Mouse (Mus musculus) heart, embryonic 12.5 days (tissue): ENCODE data around the gene Nfix. TPM values are rescaled to one million over a fixed set of nuclear protein-coding genes. Genes with fewer than 3 reads are reported as not detected.

Source experiments
- ATAC-seq: fragments of 200-750 bp; cut with Nextera tagmentation; 2 replicates; pipeline ENCODE4 v1.8.0; 2017; ENCODE audit warnings: moderate TSS enrichment, moderate library complexity; ENCODE audit not compliant: insufficient number of reproducible peaks, low FRiP score
- H3K27ac ChIP-seq: fragments of 300-500 bp; sonication (generic); 2 replicates; pipeline ENCODE4 v1.5.1; 2016; ENCODE audit warnings: mild to moderate bottlenecking, moderate library complexity; ENCODE audit not compliant: poor library complexity, severe bottlenecking
- H3K27me3 ChIP-seq: fragments of 300-500 bp; sonication (generic); replicated peaks from 2 replicates; pipeline ENCODE4 v1.6.1; 2016; ENCODE audit warnings: mild to moderate bottlenecking, moderate library complexity
- H3K36me3 ChIP-seq: fragments of 300-500 bp; sonication (generic); 2 replicates; pipeline ENCODE4 v1.6.1; 2016; ENCODE audit warnings: mild to moderate bottlenecking, moderate library complexity
- H3K4me1 ChIP-seq: fragments of 300-500 bp; sonication (generic); replicated peaks from 2 replicates; pipeline ENCODE4 v1.6.1; 2016; ENCODE audit warnings: mild to moderate bottlenecking
- H3K4me2 ChIP-seq: fragments of 300-500 bp; sonication (generic); 2 replicates; pipeline ENCODE4 v1.6.1; 2016; ENCODE audit warnings: mild to moderate bottlenecking, moderate library complexity
- H3K4me3 ChIP-seq: fragments of 300-500 bp; sonication (generic); 2 replicates; pipeline ENCODE4 v1.5.1; 2016; ENCODE audit warnings: mild to moderate bottlenecking
- H3K9ac ChIP-seq: fragments of 300-500 bp; sonication (generic); 2 replicates; pipeline ENCODE4 v1.6.1; 2016; ENCODE audit warnings: mild to moderate bottlenecking, moderate library complexity
- H3K9me3 ChIP-seq: fragments of 300-500 bp; sonication (generic); replicated peaks from 2 replicates; pipeline ENCODE4 v1.6.1; 2016; ENCODE audit warnings: mild to moderate bottlenecking, moderate library complexity
- WGBS: fragments of 180-500 bp; shearing (Covaris S2); methylation state at CpG from one replicate; pipeline ENCODE4 v1.1.7; 2016; 5-methylcytosine and 5-hydroxymethylcytosine counted together
- polyA plus RNA-seq: library from polyadenylated mRNA; unstranded; fragments of >200 nt; fragmentation: Nextera tagmentation; extraction: Ambion mirVana; gene quantifications from 2 replicates; pipeline ENCODE4 v1.2.1, GENCODE M21; 2016

The Nfix gene
- polyA plus RNA-seq, 1 experiment from 2014 or later, result 9.2 TPM

GRCm38 (mm10) chr8:84793134-84793533, 7.0 kb downstream of the Nfix start:
- Histone ChIP-seq H3K27ac (no peak overlapping the region), H3K27me3 (peaks cover 96% of the 10 kb centered on the region), H3K4me1 (peaks cover 34% of the 10 kb centered on the region), H3K36me3 (peaks cover 4% of the 10 kb centered on the region; the same call in 1 of the 2 replicates), H3K4me2 (no peak overlapping the region), H3K4me3 (no peak overlapping the region), H3K9ac (no peak overlapping the region), H3K9me3 (no peaks in the 10 kb centered on the region)
- WGBS, result 76% methylated on average over 9 of the region's 9 CpGs
- no peak for ATAC-seq

- no peak overlapping the region for H3K27ac ChIP-seq
- H3K9ac ChIP-seq, result no peak overlapping the region
- no peak overlapping the region for H3K4me3 ChIP-seq
- no peak for ATAC-seq
- 68% methylated on average over 12 of the region's 12 CpGs for WGBS
- no peaks in the 10 kb centered on the region for H3K9me3 ChIP-seq
- H3K36me3 ChIP-seq, result peaks cover 4% of the 10 kb centered on the region; the same call in 1 of the 2 replicates
- peaks cover 35% of the 10 kb centered on the region for H3K4me1 ChIP-seq
- H3K27me3 ChIP-seq, result peaks cover 96% of the 10 kb centered on the region
- H3K4me2 ChIP-seq, result no peak overlapping the region
Observed at GRCm38 (mm10) chr8:84792429-84792947, 7.7 kb downstream of the Nfix start.

- H3K9me3 ChIP-seq, result no peaks in the 10 kb centered on the region
- no peak overlapping the region for H3K27ac ChIP-seq
- no peak for ATAC-seq
- H3K4me2 ChIP-seq, result no peak overlapping the region
- no peaks in the 10 kb centered on the region for H3K36me3 ChIP-seq
- WGBS, result 64% methylated on average over 2 of the region's 2 CpGs
- H3K27me3 ChIP-seq, result peaks cover 96% of the 10 kb centered on the region
- H3K4me1 ChIP-seq, result peaks cover 50% of the 10 kb centered on the region
- H3K9ac ChIP-seq, result no peak overlapping the region
- H3K4me3 ChIP-seq, result no peak overlapping the region
Observed at GRCm38 (mm10) chr8:84790537-84790936, 9.6 kb downstream of the Nfix start.

DNA sequence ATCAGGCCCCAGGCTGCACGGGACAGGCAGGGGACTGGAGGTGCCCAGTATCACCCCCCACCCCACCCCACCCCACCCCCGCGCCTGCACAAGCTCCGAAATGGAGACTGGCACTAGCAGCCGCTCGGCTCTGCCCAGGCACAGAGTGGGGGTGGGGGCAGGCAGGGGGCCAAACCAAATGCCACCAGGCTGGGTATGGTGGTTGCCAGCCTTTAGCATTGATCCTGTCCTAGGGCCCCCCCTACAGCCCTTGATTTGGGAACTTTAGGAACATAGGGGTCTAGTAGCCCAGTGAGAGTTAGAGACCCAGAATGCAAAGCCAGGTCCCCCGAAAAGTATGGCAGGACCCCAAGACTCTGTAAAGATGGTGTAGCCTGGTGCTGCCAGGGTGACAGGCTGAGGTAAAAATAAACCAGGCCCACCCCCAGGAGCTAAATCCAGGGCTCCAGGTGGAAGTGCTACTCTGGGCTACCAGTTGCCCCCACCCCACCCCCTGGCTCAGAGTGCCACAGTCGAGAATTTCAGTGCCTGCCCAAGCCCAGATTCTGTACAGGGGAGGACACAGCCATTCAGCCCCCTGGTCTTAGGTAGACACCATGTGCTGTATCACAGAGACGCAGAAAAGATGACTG, 10.2 kb downstream of the Nfix start:
- no peak for ATAC-seq
- Histone ChIP-seq H3K9ac (no peak overlapping the region), H3K27ac (no peak overlapping the region), H3K4me3 (no peak overlapping the region), H3K27me3 (peaks cover 97% of the 10 kb centered on the region), H3K4me2 (no peak overlapping the region), H3K4me1 (peaks cover 55% of the 10 kb centered on the region), H3K9me3 (no peaks in the 10 kb centered on the region), H3K36me3 (no peaks in the 10 kb centered on the region)
- 67% methylated on average over 9 of the region's 9 CpGs for WGBS

DNA sequence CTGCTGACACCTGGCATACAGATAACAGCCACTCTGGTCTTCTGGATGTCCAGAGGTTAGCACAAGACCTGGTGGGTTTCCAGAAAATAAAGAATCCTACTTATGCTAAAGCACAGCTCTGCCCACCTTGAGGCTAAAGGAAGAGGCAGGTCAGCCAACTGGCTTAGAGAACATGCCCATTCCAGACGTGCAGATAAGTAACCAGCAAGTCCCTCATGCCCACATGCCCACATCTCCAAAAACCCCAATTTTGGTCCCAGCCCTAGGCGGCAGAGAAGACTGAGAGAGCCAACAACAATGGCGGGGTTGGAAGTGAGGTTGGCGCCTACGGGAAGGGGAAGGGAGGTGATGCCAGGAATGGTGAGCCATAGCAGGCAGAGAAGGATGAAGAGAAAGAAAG, 10.8 kb downstream of the Nfix start:
- no peak overlapping the region for H3K9ac ChIP-seq
- no peak overlapping the region for H3K4me2 ChIP-seq
- H3K36me3 ChIP-seq, result no peaks in the 10 kb centered on the region
- peaks cover 97% of the 10 kb centered on the region for H3K27me3 ChIP-seq
- ATAC-seq, result no peak
- H3K4me1 ChIP-seq, result peaks cover 55% of the 10 kb centered on the region
- no peak overlapping the region for H3K27ac ChIP-seq
- no peaks in the 10 kb centered on the region for H3K9me3 ChIP-seq
- 56% methylated on average over 5 of the region's 5 CpGs for WGBS
- H3K4me3 ChIP-seq, result no peak overlapping the region

- no peak for ATAC-seq
- H3K4me1 ChIP-seq, result peaks cover 56% of the 10 kb centered on the region
- H3K27ac ChIP-seq, result no peak overlapping the region
- no peak overlapping the region for H3K4me3 ChIP-seq
- H3K9ac ChIP-seq, result no peak overlapping the region
- no peaks in the 10 kb centered on the region for H3K36me3 ChIP-seq
- WGBS, result 28% methylated on average over 11 of the region's 11 CpGs
- H3K4me2 ChIP-seq, result no peak overlapping the region
- H3K9me3 ChIP-seq, result no peaks in the 10 kb centered on the region
- peaks cover 97% of the 10 kb centered on the region for H3K27me3 ChIP-seq
Observed at GRCm38 (mm10) chr8:84788896-84789295, 11.2 kb downstream of the Nfix start.

GRCm38 (mm10) chr8:84787523-84788302, 12.4 kb downstream of the Nfix start:
- H3K9ac ChIP-seq, result no peak overlapping the region
- H3K4me3 ChIP-seq, result no peak overlapping the region
- H3K9me3 ChIP-seq, result no peaks in the 10 kb centered on the region
- ATAC-seq, result no peak
- no peak overlapping the region for H3K4me2 ChIP-seq
- no peak overlapping the region for H3K27ac ChIP-seq
- peaks cover 52% of the 10 kb centered on the region for H3K4me1 ChIP-seq
- H3K27me3 ChIP-seq, result peaks cover 96% of the 10 kb centered on the region
- H3K36me3 ChIP-seq, result no peaks in the 10 kb centered on the region
- WGBS, result 21% methylated on average over 12 of the region's 14 CpGs

GRCm38 (mm10) chr8:84786801-84787467, 13.2 kb downstream of the Nfix start:
- peaks cover 97% of the 10 kb centered on the region for H3K27me3 ChIP-seq
- no peak overlapping the region for H3K9ac ChIP-seq
- H3K4me3 ChIP-seq, result peak overlapping the region; percentile 14; the same call in 1 of the 2 replicates
- H3K4me1 ChIP-seq, result peaks cover 52% of the 10 kb centered on the region
- ATAC-seq, result no peak
- no peaks in the 10 kb centered on the region for H3K9me3 ChIP-seq
- WGBS, result 9% methylated on average over 11 of the region's 11 CpGs
- H3K36me3 ChIP-seq, result no peaks in the 10 kb centered on the region
- H3K4me2 ChIP-seq, result peak overlapping the region; percentile 45
- H3K27ac ChIP-seq, result no peak overlapping the region

DNA sequence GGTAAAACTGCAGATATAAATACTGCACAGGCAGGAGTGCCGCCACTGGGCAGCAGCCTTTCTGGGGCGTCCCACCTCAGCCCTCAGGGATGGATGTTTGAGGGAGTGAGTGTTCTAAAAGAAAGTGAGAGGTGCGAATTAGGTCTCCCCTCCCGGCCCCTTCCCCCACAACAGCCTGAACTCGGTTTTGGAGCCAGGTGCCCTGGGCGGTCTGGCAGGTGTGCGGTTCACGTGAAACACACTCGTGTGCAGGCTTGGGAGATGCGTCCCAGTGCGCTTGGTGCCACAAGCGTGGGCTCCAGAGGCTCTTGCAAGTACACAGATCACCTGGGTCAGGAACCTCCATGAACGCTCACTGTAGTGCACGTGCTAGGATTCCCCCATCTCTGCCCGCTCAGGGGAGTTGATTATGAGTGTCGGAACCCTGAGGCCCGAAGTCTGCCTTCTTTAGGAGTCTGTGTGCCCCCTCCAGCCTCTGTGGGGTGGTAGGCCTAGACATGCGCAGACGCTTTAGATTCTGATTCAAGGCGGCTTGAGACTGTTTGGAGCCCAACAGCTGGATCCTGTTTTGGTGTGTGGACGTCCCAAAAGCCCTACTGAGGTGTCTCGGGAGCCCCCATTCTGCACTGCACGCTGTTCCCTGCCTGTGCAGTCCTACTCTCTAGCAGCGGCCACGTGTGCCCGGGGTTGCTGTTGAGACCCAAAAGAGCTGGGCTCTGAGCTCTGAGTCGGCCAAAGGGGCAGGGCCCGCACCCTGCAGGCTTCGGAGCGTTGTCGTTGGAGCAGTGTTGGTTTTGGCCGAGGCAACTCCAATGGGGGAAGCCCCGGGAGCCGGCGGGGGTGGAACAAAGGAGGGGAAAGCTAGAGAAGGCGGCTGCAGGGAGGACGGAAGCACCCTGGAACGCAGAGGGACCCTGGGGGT, 14.1 kb downstream of the Nfix start:
- Histone ChIP-seq H3K27me3 (peaks cover 99% of the 10 kb centered on the region), H3K4me1 (peaks cover 57% of the 10 kb centered on the region), H3K4me3 (peak overlapping the region; percentile 14), H3K4me2 (peak overlapping the region; percentile 45), H3K9ac (0 out of 2 replicates have a peak overlapping the region, but pooled peaks have one; percentile 23), H3K9me3 (no peaks in the 10 kb centered on the region), H3K27ac (no peak overlapping the region), H3K36me3 (no peaks in the 10 kb centered on the region)
- peak; percentile 54 for ATAC-seq
- 3% methylated on average over 38 of the region's 38 CpGs for WGBS

DNA sequence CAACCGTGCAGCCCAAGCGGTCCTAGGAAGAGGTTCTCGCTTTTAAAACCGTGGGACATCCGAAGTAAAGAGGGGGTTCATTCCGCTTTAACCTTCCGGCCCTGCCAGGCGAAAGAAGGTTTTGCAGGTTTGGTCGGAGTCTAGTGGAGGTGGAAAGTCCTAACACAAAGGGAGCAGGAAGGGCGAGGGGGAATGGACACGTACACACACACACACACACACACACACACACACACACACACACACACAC, 14.7 kb downstream of the Nfix start:
- Histone ChIP-seq H3K9me3 (no peaks in the 10 kb centered on the region), H3K27me3 (peaks cover 99% of the 10 kb centered on the region), H3K36me3 (no peaks in the 10 kb centered on the region), H3K4me3 (no peak overlapping the region), H3K4me2 (peak overlapping the region; percentile 47; the same call in 1 of the 2 replicates), H3K4me1 (peaks cover 52% of the 10 kb centered on the region), H3K27ac (no peak overlapping the region), H3K9ac (no peak overlapping the region)
- no peak for ATAC-seq
- WGBS, result 5% methylated on average over 11 of the region's 11 CpGs
